Mouse (Mus musculus) Muller cell, postnatal 12 days (primary cell): ENCODE data around the gene Plk3.

ENCODE experiments used
- DNase-seq: peaks from one replicate; pipeline ENCODE4 v3.0.0-alpha.2; 2015; ENCODE audit errors: inconsistent ontology term

Gene Plk3

GRCm38 (mm10) chr4:117138295-117139216 is 4.8 kb upstream of the Plk3 start:
- DNase-seq: no peak

DNA sequence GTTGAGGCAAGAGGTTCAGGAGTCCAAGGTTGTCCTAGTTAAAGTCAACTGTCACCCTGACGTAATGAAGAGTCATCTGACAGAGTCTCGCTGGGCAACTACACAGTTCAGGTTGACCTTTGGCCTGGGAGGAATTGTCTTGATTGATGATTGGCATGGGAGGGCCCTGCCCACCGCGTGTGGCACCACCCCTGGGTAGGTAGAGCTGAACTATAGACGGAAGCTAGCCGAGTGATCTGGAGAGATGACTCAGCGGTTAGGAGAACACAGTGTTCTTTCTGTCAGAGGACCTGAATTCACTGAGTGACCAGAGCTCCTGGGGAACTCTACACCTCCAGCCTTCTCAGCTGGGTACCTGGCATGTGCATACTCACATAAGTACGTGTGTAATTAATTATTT is 2.3 kb upstream of the Plk3 start:
- DNase-seq: no peak

- DNase-seq: no peak
Observed at GRCm38 (mm10) chr4:117134601-117134995, 835 bp upstream of the Plk3 start.

DNA sequence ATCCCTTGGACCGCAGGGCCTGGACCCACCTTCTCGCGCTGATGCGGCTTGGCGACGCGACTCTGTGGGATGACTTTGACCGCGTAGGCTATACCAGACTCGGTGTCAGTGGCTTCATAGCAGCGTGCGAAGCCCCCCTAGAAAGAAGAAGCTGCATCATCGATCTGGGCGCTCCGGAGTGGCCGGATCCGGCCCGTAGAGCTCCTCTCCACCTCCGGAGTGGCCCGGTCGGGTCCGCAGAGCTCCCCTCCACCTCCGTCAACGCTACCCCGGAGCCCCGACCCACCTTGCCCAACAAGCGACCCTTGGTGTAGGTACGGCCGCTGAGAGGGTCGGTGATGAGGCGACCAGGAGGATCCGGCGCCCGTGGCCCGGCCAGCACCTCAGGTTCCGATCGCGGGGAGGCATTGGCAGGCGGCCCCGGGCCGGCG is 382 bp downstream of the Plk3 start:
- DNase-seq: peak; percentile 35

- DNase-seq: no peak
Observed at GRCm38 (mm10) chr4:117132794-117133143, 994 bp downstream of the Plk3 start.

DNA sequence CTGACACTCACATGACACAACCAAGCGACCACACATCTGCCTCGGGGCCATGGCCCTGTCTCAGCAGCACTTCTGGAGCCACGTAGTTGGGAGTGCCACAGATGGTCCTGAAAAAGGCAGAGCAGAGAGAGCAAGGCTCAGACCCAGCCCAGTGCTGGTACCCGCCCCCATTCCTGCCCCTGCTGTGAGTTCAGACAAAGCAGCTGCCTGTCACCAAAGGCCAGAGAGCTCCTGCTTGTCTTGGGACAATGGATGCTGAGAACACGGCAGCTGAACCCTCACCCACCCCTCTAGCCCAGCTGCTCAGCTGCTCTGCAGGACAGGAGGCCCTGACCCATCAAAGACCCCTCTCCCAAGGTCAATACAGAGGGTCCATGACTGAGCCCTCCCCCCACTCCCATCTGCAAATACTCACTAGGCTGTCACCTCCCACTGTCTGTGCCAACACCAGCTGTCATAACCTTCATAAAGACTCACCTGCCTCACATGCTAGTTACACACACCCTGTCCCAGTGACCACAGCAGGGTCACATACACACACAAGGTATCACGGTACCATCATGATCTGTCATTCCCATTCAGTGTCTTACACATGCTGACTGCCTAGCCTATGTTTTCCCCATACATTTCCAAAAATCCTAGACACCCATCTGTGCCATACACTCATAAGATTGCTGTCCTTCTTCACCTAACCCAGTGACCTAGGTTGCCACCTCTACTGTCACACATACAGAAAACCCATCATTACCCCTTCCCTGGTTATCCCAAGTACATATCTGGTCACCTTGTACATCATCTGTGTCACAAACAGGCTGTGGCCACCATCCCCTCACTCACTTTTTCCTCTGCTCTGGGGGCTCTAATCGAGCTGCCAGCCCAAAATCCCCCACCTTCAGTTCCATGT is 1.6 kb downstream of the Plk3 start:
- DNase-seq: peak; percentile 76

DNA sequence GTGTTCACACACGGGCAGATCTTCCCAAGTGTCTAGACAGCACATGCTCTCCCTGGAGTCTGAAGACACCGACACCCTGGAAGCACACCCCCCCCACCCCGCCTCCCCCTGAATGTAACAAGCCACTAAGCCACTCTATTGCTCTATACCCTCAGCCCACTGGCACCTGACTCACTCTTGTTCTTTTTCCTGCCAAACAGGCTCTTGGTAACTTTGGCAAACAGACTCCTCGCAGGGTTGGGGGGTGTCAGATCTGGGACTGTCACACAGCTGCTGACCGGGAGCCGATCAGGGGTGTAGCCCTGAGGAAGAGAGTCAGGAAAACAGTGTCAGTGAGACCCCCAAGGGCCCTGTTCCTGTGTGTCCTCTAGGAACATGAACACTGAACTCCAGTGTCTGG is 2.6 kb downstream of the Plk3 start:
- DNase-seq: peak; percentile 36

GRCm38 (mm10) chr4:117130790-117131189 is 3.0 kb downstream of the Plk3 start:
- DNase-seq: peak; percentile 60

GRCm38 (mm10) chr4:117127991-117128686 is 5.6 kb downstream of the Plk3 start:
- no peak for DNase-seq

DNA sequence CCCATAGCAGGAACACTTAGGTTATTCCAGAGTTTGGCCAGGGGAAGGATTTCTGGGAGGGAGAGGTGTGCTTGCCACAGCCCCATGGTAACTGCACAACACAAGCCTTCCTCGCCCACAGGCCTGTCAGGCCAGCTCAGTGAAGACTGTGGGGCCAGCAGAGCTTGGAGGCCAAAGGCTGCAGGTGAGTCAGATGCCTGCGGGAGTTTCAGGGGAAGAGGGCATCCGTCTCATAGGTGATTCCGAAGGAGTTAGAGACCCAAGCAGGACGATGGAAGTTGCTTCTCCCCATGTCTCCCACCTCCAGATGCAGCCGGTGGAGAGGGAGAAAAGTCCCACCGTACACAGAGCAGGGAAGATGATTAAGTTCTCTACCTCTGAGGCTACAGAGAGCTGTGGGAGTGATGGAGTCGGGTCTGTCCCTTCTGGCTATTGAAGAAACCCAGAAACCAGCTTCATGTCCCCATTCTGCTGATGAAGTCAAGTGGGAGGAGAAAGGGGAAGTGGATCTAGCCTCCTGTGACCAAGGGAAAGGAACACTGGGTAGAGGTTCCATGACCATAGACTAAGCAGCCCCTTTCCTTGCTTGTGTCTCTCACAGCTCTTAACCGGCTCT is 7.0 kb downstream of the Plk3 start, which contains the start of gene Tctex1d4:
Gene Tctex1d4, plus strand, starts transcription at position 120 of the 616 bp plus-strand sequence.
- DNase-seq: no peak

DNA sequence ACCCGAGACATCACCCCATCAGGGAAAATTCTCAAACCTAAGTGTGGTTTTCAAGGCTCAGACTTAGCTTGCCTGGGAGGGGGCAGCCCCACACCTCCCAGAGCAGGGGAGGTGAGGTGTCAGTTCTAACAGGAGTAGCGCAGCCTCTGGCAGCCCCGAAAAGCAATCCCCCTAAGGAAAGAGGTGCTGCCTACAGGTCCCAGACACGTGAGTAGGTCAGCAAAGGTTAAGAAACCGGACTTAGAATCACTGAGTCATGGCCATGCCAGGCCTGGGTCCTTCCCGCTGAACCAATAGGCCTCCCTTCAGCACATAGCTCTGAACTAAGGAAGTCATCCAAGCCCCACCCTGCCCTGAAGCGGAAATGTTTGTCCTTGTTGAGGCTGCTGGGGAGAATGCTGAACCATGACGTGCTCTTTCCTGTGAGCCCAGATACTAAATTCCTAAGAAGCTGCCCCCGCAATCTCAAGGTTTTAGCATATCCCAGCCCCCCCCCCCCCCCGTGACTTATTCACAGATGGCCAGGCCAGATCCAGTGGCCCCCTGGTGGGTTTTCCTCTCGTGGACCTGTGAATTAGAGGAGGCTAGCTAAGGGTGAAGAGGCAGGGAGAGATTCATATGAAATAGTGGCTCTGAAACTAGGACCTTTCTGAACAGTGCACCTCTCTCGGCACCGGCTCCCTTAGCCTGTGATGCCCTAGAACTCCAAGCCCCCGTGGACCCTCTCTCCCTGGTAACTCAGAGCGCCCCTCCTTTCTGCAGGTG is 7.7 kb downstream of the Plk3 start:
- peak; percentile 58 for DNase-seq

DNA sequence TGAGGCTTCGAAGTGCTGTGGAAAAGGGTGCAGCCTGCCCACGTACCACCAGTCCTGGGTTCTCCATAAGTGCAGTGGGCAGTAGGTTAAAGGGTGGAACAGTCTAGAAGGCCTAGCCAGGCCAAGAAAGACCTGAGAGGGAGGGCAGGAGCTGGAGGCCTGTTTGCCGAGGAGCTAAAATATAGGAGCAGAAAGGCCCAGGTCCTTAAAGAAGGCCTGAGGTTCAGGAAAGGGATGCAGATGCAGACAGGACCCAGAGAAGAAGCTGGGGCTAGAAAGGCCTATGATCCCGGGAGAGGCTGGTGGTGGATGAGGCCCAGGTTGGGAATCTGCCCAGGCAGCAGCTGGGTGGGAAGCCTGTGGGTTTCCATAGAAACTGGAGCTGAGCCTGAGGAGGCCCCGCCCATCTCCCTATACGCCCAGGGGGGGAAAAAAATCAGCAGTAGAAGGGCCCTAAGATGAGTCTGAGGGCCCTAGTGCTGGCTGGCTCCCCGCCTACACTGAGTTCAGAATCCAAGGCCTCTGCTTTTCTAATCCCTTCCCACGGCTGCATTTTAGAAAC is 8.3 kb downstream of the Plk3 start, which contains the start of gene Btbd19:
Gene Btbd19, minus strand, starts transcription at position 378 of the 562 bp plus-strand sequence.
- DNase-seq: peak; percentile 65

DNA sequence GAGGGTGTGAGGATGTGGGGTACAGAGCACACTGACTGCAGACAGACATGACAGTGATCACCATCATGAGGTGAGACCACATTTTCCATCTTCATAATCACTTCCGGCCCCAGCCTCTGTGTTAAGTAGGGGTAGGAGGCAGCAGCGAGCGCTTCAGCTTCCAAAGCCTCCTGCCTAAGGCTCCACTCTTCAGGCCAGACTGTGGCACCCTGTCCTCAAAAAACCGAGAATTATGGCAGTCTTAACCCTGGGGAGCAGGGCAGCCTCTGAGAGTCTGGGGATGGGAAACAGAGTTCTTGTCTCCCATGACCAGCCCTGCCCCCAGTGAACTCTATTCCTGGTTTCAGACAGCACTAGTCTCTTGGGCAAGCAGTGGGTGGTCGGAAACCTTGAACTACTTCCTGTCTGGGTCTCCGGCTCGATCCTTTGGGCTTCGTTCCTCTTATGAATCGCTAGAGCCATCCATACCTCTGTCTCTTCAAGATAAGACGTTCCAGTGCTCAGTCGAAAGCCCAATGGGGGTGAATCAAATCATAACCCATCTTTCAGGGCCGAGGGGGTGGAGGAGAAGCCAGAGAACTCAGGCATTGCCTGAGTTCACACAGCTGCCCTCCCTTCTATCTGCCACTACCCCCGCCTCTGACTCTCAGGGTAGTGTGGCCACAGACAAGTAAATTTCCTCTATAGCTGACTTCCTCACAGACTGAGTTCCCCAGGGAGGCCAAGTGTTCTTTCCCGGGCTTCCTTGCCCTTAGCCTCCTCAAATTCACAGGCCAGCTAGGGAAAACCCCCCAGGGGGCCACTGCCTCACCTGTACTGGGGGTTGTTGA is 9.0 kb downstream of the Plk3 start:
- DNase-seq: no peak

- DNase-seq: no peak
Observed at GRCm38 (mm10) chr4:117124218-117124517, 9.6 kb downstream of the Plk3 start.

DNA sequence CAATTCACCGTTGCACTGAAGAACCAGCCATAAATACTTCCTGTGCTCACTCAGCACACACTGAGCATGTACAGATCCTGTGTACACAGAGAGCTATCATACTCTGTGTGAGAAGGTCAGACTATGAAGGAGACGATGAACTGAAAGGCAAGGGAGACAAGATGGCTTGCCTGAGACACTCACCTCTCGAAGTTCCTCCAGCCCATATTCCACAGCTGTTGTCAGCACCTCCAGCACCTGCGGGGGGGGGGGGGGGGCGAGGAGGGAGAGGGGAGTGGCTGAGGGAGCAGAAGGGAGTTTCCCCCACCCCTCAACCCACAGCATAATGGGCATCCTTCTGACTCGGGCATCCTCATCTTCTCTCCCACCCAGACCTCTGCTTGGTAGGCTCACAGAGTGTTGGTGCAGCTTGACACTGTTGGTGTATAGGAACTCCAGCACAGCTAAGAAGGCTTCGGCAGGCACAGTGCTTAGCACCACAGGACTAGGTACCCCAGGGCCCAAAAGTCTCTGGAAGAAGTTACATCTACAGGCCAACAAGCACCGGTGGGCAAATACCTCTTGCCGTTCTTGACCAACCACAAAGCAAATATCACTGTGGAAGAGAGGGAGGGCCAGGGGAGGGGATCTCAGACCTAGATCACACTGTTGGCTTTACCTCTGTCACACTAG is 10.1 kb downstream of the Plk3 start:
- no peak for DNase-seq

DNA sequence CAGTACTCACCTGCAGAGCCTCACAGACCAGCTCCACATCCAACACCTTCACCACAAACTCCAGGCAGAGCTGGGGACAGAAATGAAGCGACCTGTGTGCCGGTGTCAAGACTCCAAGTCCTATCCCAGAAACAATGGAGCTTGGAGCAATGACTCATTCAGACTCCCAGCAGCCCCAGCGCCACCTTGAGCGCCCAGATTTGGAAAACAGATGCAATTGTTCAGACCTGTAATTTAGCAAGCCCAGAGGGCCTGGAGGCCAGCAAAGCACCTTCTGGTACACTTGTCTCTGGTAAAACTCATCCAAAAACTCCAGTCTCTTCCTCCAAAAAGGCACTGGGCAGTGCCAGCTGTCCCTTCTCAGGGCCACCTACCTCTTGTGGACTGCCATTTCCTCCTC is 11.6 kb downstream of the Plk3 start:
- no peak for DNase-seq

- DNase-seq: peak; percentile 97
Observed at GRCm38 (mm10) chr4:117120445-117121414, 13.0 kb downstream of the Plk3 start.

DNA sequence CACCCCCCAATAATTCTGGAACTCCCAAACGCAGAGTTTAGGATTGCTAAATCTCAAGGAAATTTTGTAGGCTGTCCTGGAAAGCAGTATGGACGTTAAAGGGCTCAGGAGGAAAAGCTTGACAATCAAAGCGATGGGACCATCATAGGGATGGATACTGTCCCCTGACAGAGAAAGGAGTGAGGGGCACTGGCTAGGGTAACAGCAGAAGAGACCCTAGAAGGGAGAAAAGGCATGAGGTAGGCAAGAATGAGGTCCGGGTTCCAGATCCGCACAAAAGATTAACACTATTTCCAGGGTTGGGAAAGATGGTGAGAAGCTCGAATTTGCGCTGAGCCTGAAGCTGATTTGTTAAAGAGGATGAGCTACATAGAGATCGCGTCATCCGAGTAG is 13.7 kb downstream of the Plk3 start:
- DNase-seq: no peak
